Mouse (Mus musculus): ENCODE data around the gene Mcee.

- TF ChIP-seq CHD2 (IDR thresholded peaks at IDR 0.05; ENCODE audit: low read length): no peak
- TF ChIP-seq POLR2A (IDR thresholded peaks at IDR 0.05; ENCODE audit: control insufficient read depth in 1 of 2, insufficient read depth in 1 of 2, low read depth in 1 of 2, low read length in 2 of 2, poor library complexity in 1 of 2): no peak
- no peak for TF ChIP-seq USF1 (IDR thresholded peaks at IDR 0.05; ENCODE audit: low read depth, low read length)
Measured at GRCm38 (mm10) chr7:64457811-64458210, 65.4 kb downstream of the Mcee start.

Measured in MEL (cell line).